Mouse (Mus musculus) T-cell, adult 2 months (primary cell): ENCODE measurements around the gene Gemin6.
"Not testable (repeated sequence)": the region's sequence is repeated elsewhere in the genome, so short reads cannot be mapped to it uniquely, and the experiment has no call there.

Source experiments
- DNase-seq: peaks from one replicate; pipeline ENCODE4 v3.0.0; 2022; ENCODE audit warnings: low spot score

The Gemin6 gene

GRCm38 (mm10) chr17:80224326-80225116 lies at the start of gene Gemin6:
Gene Gemin6, plus strand, starts transcription at chr17:80224441.
- DNase-seq: peak; percentile 85

GRCm38 (mm10) chr17:80174699-80175385 lies 49.4 kb upstream of the Gemin6 start:
- peak; percentile 43 for DNase-seq

DNA sequence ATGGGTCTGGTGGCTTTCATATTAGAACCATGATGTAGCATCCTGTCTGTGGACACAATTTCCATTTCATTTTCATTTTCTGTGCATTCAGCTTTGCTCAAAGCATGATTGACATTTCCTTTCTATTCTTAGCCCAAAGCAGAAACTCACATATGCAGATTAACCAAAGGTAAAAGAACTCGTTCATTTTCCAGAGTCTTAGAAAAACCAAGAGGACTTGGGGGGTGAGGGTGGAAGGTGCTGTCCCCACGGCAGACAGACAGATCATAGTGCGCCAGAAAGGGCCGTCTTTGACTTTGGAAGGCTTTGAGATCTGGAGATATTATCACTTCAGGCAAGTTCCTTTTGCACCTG lies 48.9 kb upstream of the Gemin6 start:
- peak; percentile 27 for DNase-seq

- DNase-seq: no peak
These were observed 48.3 kb upstream of the Gemin6 start for GRCm38 (mm10) chr17:80175966-80176365.

- DNase-seq: not testable (repeated sequence)
These were observed 45.4 kb upstream of the Gemin6 start for GRCm38 (mm10) chr17:80178846-80179245.

DNA sequence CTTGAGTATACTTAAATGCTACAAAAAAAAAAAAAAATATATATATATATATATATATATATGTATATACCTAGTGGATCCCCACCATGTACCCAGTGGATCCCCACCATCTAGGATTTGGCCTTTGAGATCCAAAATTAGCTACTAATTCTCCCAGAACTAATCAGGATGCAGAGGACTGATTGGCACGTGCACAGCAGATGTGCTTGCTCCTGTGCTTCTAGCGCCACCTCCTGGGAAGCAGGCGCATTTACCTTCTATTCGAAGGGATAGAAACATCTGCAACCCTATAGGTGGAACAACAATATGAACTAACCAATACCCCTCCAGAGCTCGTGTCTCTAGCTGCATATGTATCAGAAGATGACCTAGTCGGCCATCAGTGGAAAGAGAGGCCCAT lies 44.3 kb upstream of the Gemin6 start:
- peak; percentile 75 for DNase-seq

- no peak for DNase-seq
These were observed 43.8 kb upstream of the Gemin6 start for GRCm38 (mm10) chr17:80180468-80180867.

DNA sequence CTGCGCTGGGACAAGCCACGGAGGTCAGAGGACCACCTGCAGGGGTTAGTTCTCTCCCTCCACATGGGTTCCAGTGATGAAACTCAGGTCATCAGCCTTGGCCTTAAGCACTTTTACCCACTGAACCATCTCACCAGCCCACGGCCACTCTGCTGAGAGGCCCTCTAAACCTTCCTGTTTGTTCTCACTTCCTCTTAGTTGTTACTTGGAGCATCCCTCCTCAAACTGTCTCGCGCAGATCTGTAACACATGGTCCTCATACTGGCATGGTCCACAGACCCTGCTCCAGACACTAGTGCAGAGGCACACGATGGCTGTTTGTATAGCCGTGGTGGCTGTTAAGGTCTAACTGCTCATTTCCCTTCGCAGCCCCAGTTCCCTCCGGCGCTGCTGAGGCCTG lies 40.6 kb upstream of the Gemin6 start:
- no peak for DNase-seq

- no peak for DNase-seq
These were observed 31.2 kb upstream of the Gemin6 start for GRCm38 (mm10) chr17:80193075-80193474.

GRCm38 (mm10) chr17:80199160-80199778 lies 25.0 kb upstream of the Gemin6 start:
- DNase-seq: no peak

- no peak for DNase-seq
These were observed 18.6 kb upstream of the Gemin6 start for GRCm38 (mm10) chr17:80205657-80206056.

DNA sequence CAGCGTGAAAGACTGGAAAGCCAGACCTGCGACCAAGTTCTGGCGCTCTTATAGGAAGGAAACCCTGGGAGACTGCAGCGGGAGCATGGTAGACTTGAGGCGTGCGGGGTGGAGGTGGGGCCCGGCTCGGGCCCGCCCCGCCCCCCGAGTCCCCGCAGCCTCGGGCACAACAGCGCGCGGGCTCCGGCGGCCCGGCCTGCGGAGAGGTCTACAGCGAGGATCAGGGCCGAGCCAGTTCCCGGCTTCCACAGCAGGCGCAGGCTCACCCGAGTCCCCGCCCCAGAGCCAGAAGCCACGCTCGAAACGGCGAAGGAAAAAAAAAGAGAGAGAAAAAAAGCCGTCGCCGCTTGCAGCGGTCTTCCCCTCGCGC lies 18.0 kb upstream of the Gemin6 start:
- no peak for DNase-seq

DNA sequence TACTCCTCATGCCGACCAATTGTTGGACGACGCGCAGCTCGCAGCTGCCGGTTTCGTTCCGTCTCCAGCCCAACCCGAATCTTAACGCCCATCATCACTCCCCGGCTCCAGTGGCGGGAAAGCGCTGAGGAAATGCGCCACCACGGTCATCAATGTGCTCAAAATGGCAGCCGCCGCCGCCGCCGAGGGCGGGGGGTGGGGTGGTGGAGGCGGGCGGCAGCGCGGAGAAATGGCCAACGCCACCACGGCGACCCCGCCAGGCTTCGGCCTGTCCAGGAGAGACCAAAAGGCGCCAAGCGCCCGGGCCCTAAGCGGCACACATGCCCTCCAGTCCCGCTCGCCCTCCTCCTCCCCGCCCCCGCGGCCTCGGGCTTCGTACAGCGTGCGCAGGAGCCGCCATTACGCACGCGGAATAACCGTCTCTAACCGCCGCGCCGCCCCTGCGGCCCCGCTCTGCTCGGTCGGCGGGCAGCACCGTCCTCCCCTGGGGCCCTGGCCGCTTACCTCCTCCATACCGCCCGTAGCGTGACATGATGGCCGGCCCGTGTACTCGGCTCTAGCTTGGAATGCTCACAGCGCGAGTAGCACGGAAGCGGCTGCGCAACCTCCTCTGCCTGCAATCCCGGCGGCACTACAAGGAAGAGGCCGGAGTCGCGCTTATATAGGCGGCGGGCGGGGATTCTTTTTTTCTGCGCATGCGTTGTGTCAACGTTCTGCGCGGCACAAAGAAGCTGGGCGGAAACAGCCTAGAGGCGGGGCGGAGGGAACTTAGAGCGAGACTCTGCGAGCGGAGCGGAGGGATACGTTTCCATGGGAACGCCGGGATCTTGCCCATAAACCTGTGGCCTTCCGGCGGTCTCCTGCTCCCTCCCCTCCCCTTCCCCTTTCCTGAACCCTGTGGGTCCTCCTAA lies 17.3 kb upstream of the Gemin6 start, which contains the start of the genes Srsf7 and Ttc39d:
Gene Srsf7 (minus strand): TSS at position 637 of the 911 bp plus-strand sequence.
Gene Ttc39d (plus strand): TSS at position 790 of the 911 bp plus-strand sequence.
- peak; percentile 98 for DNase-seq

DNA sequence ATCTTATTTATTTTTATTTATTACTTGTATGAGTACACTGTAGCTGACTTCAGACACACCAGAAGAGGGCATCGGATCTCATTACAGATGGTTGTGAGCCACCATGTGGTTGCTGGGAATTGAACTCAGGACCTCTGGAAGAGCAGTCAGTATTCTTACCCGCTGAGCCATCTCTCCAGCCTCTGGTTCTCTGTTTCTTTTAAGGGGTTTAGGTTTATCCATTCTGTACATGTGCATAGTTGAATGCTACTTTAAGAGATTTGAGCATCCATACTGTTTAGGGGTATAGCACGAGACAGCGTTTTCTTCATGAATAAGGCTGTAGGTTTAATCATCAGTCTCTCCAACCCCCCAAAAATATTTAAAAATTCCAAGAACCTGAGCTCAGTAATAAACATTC lies 10.2 kb upstream of the Gemin6 start:
- not testable (repeated sequence) for DNase-seq

DNA sequence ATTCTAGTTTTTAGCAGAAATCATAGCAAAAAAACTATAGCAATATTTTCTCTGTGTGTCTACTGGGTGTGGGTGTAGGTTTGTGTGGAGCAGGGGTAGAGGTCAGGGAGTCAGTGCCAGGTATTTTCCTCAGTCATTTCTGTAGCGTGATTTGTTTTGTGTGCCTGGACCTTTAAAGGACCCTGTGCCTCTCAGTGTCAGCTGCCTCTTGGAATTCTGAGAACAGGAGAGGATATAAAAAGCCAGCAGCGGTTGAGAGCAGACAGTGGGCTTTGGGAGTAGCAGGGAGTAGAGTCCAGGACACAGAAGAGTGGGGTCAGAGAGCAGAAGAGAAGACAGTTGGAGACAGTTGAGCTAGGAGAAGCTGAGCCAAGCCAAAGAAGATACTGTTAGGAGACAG lies 4.1 kb upstream of the Gemin6 start:
- DNase-seq: no peak

- no peak for DNase-seq
These were observed 3.0 kb upstream of the Gemin6 start for GRCm38 (mm10) chr17:80221202-80221601.

GRCm38 (mm10) chr17:80221890-80222628 lies 2.2 kb upstream of the Gemin6 start:
- peak; percentile 43 for DNase-seq

DNA sequence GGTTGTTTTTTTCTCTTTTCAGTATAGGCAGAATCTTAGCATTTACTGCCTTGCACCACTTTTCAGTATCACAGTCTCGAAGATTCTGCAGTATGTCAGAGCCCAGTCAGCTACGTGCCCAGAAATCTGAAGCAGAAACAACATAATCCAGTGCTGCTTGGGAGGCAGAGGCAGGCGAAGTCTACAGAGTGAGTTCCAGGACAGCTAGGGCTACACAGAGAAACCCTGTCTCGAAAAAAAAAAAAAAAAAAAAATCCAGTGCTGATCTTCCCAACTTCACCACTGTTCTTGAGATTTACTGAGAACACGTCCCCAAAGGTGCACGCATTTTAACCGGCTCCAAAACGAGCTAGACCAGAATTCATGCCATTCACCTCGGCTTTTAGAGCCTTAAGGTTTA lies 412 bp upstream of the Gemin6 start:
- DNase-seq: no peak

DNA sequence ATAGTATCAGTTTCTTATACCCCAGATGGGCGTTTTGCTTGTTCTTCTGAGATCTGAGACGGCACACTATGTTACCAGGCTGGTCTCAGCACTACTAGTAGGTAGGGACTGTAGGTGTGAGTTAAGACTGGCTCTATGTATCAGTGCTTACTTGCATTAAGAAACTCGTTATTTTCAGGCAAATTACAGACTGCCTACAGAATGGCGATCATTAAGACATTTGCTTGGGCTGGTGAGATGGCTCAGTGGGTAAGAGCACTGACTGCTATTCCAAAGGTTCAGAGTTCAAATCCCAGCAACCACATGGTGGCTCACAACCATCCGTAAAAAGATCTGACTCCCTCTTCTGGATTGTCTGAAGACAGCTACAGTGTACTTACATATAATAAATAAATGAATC lies 901 bp downstream of the Gemin6 start:
- not testable (repeated sequence) for DNase-seq

- no peak for DNase-seq
These were observed 5.2 kb downstream of the Gemin6 start for GRCm38 (mm10) chr17:80229396-80229795.

GRCm38 (mm10) chr17:80233844-80234243 lies 9.6 kb downstream of the Gemin6 start:
- DNase-seq: no peak
